Mouse (Mus musculus): Measurements from ENCODE around the gene Soat1.
"Not testable (repeated sequence)": the region's sequence is repeated elsewhere in the genome, so short reads cannot be mapped to it uniquely, and the experiment has no call there.

Gene Soat1

DNA sequence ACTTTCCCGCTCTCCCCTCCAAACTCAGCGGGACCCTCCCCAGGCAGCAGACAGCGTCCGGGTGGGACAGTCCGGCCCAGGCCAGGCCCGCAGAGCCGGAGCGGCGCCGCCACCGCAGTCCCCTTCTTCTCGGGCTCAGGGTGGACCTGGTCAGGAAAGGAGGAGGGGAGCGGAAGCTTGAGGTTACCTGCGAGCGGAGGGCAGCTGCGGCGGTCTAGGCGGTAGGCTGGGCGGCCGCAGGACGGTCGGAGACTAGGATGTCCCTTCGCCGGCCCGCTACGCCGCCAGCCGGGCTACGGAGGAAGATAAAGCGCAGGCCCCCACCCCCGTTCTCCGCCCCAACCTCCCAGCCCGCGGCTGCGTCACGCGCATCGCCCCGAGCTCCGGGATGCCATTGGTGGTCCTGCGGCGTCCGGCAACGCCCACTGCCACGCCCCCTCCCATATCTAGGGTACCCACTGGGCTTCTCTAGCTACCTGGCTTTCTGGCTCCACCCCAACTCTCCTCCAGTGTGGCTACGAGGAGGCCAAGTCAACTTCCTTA is at the start of gene Soat1:
Soat1 (minus strand) TSS at position 371 of the 543 bp plus-strand sequence.
- DNase-seq = peak; percentile 92

DNA sequence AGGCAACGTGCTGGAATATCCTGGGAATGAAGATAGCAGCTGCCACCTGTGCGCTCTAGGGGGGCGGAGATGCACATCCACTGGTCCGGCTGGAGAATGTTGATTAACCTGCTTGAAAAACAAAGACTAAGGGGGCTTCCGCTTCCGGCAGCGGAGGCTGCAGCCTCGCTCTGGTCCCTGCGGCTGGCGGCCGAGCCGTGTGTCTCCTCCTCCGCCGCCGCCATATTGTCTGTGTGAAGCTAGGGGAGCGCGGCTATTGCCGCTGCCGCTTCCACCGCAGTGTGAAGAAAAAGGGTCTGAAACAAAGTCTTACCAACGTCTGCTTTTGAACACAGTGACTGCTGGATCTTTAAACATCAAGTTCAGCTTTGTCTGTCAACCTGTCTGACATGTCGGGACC is 49.7 kb upstream of the Soat1 start, which contains the start of gene Gm10031:
Gm10031 (plus strand) TSS at position 171 of the 400 bp plus-strand sequence.
- DNase-seq = not testable (repeated sequence)

DNA sequence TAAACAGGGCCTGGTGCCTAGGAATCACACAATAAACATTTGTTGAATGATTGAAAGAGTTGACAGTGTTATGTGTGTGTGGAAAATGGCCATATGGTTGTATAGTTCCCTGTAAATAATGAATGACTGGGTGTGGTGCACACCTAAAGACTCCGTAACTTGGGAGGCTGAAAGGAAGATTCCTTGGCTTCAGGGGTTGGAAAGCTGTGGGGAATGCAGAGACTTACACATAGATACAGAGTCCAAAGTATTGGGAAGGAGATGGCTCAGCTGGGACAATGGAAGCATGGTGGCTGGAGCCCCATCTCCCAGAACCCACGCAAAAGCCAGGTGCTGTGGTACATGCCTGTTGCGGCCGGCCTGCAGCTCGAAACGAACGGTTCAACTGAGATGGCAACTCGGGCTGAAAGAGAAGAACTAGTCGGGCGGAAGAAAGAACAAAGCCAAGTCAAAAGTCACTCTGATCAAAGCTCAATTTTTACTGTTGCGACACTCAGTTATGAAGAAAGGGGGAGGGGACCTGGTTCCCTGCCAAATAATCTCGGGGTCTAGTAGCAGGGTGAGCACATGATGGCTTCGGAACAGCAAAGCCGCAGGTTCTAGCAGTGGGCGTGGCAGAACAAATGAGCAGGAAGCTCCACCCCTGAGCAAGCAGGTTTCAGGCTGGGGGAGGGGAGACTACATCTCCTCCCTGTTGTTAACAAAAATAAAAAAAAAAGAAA is 47.8 kb upstream of the Soat1 start:
- peak; percentile 45 for DNase-seq

DNA sequence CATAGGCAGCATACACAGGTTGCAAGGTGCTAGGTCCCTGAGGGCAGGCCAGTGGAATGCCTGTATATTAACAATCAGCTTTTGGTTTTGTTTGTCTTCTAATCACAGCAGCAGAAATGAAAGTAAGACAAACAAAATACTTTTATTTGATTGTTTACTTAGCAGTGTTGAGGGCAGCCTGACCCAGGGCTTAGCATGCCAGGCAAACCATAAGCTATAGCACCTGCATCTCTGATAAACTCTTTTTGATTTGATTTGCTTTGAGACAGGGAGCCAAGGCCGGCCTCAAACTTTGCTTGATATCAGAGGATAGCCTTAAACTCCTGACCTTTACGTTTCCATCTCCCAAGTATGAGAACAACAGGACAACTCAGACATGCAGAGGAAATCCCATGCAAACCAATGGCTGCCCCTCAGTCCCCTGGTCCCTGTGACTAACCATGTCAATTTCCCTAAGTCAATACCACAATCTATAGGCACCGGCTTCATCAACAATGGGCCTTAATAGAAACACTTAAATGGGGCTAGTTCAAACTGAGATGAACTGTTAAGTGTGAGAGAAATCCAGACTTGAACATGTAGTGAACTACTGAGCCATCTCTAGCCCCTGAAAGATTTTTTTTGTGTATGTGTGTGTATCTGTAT is 46.1 kb upstream of the Soat1 start:
- DNase-seq = no peak

DNA sequence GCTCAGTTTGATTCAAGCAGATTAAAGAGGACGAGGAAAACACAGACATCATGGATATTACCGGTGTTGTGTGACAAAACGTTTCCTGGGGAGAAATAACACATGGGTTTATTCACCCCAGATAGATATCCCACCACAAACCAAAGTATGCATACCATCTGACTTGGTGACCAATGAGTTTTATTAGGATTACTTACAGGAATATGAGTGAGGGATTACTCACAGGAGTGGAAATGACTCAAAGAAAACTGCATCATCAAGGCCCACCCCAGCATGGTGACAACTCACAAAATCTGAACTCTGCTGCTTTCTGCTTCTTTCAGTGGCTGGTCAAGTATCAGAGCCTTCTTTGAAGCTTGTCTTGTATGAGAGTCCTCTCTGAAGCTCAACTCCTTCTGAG is 33.6 kb upstream of the Soat1 start:
- DNase-seq = no peak

DNA sequence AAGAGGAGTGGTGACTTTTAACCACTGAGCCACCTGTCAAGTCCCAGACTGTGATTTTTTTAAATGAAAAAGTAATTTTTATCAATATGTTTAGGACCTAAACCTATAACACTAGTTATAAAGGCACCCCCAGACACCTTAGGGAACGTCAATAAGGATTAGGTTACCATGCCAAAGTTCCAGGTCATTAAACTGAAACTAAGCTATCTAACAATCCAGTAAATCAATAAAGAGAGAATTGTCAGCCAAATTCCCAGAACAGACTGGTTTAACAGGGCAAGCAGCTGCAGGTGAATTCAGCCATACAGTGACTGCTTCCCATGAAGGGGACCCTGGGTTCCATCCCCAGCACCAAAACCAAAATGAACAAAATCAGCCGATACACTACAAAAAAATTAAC is 31.8 kb upstream of the Soat1 start:
- DNase-seq = no peak

DNA sequence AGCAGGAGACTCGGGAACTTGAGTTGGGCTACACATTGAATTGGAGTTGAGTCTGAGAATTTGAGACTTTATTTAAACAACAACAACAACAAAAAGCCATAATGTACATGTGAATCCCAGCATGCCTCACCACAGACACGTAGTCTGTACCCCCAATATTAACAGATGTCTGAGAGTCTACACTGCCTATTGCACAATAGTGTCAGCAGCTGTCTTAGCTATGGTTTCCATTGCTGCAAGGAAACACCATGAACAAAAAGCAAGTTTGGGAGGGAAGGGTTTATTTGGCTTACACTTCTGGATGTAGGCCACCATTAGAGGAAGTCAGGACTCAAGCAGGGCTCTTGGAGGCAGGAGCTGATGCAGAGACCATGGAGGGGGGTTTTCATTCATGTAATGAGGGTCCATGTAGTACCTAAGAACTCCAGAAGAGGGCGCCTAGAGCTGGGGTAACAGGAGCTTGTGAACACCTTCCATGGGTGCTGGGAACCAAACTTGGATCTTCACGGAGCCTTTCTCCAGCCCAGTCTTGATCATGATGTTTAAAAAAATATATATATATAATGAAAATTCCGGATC is 30.9 kb upstream of the Soat1 start:
- no peak for DNase-seq

DNA sequence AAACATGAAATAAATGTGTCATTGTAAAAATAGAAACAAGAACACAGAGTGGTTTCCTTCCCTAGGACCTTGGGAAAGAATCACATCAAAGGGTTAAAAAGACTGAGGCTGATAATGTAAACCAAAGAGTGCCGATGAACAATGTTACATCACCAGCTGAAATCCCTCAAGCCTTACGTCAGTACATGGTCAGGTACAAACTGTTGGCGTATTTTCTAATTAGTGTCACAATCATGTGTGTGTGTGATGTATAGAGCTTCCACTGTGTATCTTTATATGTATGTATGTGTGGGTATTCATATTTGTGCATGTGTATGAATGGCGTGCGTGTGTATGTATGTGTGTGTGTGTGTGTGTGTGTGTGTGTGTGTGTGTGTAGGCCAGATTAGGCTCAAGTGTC is 22.8 kb upstream of the Soat1 start:
- no peak for DNase-seq

DNA sequence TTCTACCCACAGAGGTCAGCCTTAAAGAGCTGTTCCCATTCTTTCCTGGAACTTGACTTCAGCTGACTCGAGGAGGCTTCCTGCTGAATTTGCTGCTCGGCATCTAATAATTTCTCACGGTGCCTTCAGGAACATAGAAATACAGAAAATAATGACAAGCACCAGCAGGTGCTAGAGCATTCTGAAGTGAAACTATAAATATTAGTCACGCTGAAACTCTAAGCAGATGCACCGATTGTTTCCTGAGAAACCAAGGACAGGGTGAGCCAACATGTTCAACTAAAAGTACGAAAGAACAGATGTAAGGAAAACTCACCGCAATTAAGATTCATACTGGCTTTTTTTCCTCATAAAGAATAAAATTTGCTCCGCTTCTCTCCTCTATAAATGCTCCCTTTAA is 20.9 kb upstream of the Soat1 start:
- DNase-seq = no peak

DNA sequence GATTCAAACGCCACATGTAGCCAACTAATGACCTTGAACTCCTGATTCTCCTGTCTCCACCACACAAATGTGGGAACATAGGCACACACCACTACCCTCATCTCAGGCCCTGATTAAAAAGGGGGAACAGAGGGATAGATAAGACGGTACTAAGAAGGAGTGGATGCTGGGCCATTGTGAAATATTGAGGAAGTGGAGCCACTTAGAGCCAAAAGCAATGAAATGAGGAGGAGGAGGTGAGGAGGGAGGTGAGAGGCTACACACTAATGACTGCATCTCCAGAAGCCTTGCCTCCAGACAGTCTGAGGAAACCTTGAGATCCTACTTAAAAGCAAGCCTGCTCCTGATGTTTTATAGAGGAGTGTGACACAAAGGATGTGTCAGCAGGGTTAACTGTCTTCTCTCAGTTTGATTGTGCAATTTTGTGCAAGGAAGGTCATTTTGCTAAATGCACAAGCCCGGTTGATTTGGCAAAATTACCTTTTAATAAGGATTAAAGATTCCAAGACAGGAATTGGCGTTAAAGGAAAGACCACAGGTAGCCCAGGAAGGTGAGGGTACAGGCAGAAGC is 17.2 kb upstream of the Soat1 start:
- DNase-seq = no peak

DNA sequence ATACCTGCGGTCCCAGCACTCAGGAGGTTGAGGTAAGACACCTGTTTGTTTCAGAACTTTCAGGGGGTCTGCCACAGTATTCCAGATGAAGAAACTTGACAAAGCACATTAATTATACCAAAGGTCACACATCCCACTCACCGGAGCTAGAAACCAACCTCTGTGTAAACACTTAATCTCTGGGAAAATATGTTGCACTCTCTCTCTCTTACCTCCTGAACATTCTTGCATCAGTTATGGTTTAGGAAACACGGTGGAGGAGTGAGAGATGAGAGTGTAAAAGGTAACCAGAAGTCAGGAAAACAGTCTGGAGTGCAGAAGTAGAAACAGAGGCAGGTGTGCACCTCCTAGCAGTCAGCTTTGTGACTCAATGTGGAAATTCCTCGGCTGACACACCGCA is 13.9 kb upstream of the Soat1 start:
- DNase-seq = no peak

DNA sequence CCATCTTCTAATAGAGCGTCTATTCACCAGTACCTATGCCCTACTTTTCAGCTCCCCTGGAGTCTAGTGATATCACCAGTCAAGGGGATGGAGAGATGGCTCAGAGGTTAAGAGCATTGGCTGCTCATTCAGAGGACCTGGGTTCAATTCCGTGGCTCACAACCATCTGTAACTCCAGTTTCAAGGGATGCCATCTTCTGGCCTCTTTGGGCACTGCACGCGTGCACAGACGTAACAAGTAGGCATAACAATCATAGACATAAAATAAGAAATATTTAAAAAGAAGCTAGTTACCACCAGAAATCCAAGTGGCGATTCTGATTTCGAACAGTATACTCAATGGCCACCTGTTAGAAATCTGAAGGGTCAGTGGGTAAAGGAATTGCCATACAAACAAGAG is 13.4 kb upstream of the Soat1 start:
- DNase-seq = no peak

DNA sequence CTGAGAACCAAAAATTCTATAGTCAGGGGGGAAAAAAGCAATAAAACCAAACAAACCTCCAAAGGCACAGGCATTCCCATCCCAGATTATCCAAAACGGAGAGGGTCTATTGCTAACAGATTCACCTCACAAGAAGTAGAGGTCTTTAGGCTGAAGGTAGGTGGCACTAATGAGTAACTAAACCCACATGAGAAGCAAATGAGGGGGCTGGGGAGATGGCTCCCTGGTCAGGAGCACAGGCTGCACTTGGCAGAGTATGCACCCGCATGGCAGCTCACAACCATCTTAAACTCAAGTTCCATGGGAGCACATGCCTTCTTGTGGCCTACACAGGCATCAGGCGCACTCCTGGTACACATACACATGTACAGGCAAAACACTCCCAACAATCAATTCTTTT is 7.7 kb upstream of the Soat1 start:
- no peak for DNase-seq

DNA sequence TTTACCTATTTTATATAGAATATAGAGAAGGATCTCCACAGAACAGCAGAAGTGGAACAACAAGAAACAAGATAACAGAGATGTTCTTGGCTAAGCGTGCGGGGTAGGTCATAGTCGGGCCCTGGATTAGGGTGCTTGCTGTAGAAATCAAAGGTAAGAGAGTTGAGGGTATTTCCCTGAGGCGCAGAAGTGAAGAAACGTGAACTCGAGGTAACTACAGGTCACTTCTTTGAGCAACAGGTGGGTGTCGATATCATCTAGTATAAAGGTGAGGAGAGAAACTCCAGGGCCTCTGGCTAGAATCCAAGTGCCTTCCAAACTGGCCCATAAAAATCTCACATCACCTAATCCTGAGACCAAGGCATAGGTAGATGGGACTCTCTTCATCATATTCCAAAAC is 2.4 kb upstream of the Soat1 start:
- DNase-seq = no peak

DNA sequence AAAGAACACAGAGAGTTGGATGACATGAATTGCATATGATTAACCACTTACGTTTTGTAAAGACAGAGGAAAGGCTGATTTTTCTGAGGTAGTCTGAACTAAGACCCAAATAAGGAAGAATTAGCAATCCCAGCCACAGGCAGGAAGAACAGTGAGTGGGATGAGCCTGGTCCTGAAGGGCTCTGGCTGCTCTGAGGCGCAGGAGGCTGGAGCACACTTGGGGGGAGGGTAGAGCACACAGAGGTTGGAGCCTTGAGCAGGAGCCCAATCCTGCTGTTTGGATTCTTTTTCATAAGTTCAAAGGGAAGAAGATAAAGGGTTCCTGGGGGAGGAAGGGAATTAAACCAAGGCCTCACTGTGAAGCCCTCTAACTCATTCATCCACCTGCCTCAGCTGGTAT is 1.9 kb upstream of the Soat1 start:
- no peak for DNase-seq

DNA sequence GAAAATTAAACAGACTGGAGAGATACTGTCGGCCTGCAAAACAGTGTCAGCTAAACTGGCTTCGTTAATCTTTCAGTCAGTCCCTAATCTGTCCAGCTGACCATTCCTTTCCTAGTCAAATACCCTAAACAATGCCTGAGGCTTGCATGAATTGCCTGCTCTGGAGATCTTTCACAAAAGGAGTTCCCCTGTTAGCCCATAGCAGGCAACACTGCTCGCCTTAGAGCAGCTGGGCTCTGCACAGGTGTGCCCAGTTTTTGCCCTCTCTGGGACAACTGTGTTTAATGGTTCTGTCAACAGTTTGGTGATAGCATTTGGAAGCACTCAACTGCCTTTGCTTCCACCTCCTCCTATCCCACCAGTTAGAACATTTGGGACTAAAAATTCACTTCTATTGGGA is 723 bp upstream of the Soat1 start:
- DNase-seq = peak; percentile 10

DNA sequence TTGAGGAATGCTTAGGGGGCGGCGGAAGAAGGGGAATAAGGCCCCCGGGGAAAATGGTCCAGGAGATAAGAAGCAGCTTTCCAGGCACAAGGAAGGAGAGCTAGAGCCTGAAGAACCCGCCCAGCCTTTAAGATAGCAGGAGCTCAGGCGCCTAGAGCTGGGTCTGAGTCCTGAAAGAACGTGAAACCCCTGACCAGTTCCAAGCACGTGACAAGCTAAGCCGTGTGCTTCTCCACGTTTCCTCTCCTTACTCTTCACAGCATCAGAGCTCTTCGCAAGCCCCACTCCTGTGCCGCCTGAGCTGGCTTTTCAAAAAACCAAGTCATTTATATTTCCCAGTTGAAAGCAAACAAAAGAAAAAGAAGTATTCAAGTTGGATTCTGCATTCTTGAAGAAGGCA is 1.1 kb downstream of the Soat1 start:
- peak; percentile 36 for DNase-seq

DNA sequence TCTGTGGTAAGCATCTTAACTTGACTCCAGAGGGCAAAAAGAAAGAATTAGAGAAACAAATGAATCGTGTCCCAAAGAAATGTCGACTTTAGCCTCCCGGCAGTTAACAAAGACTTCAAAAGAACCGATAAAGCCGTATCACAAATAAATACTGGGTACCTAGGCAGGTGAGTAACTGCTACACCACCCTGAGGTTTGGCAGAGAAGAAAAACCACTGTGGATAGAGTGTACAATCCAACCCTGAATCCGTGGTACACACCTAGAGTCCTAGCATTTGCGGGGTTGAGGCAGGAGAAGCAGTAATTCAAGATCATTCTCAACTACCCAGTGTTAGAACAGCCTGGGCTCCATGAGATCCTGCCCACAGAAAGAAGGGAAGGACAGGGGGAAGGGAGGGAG is 2.2 kb downstream of the Soat1 start:
- no peak for DNase-seq

DNA sequence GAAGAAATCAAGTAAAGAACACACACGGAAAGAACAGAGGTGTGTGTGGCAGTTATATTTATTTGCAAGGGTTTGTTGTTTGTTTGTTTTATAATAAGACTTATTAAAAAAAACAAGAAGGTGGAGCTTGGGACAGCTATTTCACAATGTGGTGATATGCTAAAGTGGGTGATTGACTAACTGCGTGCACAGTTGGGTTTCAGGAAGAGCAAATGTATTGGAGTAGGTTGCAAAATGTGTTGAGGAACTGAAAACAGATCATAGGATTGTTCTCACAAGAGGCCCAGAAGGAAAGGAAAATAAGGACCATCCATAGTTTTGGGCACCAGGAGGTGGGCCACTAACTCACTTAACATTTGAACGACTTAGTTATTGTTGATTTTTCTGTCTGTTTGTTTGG is 3.1 kb downstream of the Soat1 start:
- no peak for DNase-seq

DNA sequence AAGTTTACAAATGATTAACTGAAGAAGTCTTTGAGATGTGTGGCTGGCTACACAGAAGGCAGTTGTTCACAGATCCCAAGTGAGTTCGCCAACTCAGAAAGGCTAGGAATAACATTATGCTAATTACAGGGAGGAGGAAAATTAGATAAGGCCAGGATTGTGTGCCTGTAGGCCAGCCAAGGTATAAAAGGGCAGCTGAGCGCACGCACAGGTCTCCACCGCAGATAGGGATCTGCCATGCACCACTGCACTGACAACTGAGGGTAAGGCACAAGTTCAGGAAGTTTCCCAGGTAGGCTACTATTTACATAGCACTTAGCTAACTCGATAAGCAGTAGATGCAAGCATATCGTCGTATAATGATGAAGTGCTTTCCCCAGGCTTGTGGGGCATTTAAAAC is 3.6 kb downstream of the Soat1 start:
- DNase-seq = no peak

DNA sequence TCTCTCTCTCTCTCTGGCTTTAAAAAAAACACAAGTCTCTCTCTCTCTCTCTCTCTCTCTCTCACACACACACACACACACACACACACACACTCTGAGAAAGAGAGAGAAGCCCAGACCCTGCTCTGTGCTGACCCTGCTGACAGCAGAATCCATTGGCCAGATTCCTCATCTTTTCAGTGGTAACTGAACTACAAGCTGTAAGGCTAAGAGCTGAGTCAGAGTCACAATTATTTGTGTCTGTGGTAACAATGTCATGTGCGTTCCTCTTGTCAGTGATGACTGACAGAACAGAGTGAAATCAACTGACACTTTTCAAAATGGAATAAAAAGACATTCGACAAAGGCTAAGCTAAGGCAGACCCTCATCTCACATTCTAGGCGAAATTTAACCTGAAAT is 5.6 kb downstream of the Soat1 start:
- DNase-seq = no peak

DNA sequence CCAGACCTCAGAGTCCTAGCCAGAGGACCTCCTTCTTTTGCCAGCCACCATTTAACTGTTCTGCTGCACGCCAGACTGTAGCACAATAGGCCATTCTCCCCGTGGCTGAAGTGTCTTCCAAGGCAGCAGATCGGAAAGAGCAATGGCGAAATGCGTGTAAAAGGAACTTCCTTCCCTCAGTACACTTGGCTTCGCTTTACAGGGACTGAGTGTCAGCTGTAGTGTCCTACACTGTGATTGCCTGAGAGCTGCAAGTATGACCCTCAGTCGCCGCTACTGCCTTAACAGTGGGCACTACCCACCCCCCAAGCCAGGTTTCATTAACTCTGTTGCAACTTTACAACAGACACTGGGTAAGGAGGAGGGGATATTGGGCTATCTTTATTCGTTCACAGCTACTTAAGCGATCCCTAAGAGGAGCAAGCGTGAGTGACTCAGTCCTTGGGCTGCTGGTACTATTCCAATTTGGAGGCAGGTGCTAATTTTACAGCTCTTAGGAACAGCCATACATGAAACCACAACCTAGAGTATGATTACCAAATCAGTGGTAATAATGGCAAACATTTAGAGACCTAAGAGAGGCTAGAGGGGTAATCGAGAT is 6.4 kb downstream of the Soat1 start:
- DNase-seq = no peak

DNA sequence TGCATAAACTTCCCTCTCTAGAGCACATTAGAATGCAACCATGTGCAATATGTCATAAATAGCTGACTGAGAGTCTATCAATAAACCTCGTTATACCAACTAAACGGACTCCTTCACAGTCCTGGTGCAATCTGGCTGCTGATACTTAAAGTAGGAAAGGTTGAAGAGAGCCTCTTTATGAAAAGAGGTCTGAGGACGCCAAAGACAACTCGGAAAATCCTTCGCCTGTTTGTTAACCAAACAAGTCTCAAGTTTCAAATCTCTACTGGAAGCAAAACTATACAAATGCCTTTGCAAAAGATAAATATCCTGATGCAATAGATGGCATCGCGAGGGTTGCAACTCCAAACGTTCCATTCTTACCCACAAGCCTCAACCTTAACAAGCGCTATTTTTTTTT is 9.2 kb downstream of the Soat1 start:
- no peak for DNase-seq
